Mouse (Mus musculus): ENCODE results near the gene Dab1. TPM values are rescaled to one million over a fixed set of nuclear protein-coding genes. Genes with fewer than 3 reads are reported as not detected.

Gene Dab1
- total RNA-seq, 2 experiments from 2014 or later = 132 to 158 TPM

GRCm38 (mm10) chr4:103802439-103802838 is 183.3 kb downstream of the Dab1 start:
- DNase-seq (ENCODE audit: extremely low spot score in 1 of 2, low spot score in 1 of 2) = no peak

DNA sequence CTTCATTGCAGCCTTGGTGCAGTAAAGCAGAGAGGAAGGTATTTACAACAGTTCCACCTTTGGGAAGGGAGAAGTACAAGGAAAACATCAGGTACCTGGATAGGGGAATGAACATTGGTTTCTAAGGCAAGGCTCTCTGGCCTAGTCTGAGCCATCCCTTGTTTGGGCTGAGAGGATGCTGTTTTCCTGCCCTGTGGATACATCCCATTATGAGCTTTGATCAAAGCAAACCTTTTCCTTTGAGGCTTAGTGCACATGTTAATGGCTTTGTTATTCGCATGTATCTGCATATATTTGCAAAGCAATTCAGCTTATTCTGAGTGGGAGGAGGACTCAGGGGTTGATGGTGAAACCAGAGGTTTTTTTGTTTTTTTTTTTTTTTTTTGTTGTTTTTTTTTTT is 185.3 kb downstream of the Dab1 start:
- DNase-seq (ENCODE audit: extremely low spot score in 1 of 2, low spot score in 1 of 2) = no peak

DNA sequence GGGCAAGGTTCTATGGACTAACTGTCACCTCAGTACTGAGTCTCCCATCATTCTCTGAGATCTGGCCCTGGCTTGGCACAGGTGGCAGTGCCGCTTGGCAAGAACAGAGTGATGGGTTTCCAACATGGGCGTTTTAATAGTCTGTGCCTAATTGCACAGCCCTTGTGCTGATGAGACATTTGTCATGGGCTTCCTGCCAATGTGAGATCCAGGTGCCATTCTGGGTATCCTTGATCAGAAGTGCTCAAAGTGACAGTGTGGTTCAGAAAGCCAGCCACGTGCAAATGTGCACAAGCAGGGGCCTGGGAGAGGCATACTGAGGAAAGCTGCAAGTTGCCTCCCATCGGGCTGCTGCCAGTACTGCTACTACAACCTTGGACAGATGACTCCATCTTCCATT is 203.5 kb downstream of the Dab1 start:
- DNase-seq (ENCODE audit: extremely low spot score in 1 of 2, low spot score in 1 of 2) = peak in 1 of 2 experiments; percentile 31

GRCm38 (mm10) chr4:103838377-103838776 is 219.2 kb downstream of the Dab1 start:
- no peak for DNase-seq (ENCODE audit: extremely low spot score in 1 of 2, low spot score in 1 of 2)

GRCm38 (mm10) chr4:103839541-103839940 is 220.4 kb downstream of the Dab1 start:
- no peak for DNase-seq (ENCODE audit: extremely low spot score in 1 of 2, low spot score in 1 of 2)

- DNase-seq (ENCODE audit: extremely low spot score in 1 of 2, low spot score in 1 of 2) = no peak
These were observed 222.0 kb downstream of the Dab1 start for GRCm38 (mm10) chr4:103841126-103841525.

DNA sequence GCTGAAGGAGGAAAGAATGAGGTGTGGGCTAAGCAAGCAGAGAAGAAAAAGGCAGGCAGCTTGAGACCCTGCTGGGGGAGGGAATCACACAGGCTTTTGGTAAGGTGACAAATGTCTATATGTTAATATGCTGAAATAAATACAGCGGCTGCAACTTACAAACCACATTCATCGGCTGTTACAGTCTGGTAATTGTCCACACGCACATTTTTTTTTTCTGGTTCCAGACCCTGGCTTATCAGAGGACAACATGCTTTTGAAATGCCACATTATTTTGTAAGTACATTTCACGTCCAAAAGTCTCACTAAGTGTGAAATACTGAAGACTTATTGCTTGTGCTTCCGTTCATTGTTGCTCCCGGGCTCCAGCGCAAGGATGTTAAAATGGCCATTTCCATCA is 225.5 kb downstream of the Dab1 start:
- DNase-seq (ENCODE audit: extremely low spot score in 1 of 2, low spot score in 1 of 2) = no peak

GRCm38 (mm10) chr4:103857173-103857572 is 238.0 kb downstream of the Dab1 start:
- DNase-seq (ENCODE audit: extremely low spot score in 1 of 2, low spot score in 1 of 2) = no peak

DNA sequence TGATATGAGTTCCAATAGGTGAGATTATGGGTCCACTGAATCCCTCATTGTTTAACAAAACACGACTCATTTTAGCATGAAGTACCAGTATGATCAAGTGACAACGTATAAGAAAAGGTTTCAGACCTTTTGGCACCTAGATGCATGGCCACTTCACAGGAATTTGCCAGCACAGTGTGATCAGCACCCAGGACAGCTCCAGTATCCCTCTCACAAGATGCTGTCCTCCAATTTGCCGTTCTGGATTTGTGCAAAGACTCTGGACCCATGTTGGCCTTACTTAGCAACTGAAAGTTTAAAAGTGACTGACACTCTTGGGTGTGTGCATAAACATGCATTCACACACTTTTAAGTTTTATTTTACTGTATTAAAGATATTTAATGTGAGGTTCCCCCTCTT is 256.4 kb downstream of the Dab1 start:
- no peak for DNase-seq (ENCODE audit: extremely low spot score in 1 of 2, low spot score in 1 of 2)

DNA sequence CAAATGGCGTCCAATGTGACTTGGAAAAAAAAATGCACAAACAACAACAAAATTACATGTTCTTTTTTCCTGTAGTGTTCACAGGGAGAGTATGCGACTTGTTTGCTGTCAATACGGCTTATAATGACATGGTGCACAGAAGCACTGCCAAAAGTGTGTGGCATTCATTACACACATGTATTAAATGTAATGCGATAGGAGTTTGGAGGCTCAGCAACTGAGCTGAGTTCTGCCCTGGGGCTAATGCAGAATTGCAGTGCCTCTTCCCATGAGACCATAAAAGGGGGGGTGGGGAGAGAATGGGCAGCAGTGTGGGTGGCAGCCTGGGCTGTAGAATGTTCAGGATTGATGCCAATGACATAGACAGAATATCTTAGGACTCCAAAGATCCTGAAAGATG is 259.7 kb downstream of the Dab1 start:
- DNase-seq (ENCODE audit: extremely low spot score in 1 of 2, low spot score in 1 of 2) = no peak

DNA sequence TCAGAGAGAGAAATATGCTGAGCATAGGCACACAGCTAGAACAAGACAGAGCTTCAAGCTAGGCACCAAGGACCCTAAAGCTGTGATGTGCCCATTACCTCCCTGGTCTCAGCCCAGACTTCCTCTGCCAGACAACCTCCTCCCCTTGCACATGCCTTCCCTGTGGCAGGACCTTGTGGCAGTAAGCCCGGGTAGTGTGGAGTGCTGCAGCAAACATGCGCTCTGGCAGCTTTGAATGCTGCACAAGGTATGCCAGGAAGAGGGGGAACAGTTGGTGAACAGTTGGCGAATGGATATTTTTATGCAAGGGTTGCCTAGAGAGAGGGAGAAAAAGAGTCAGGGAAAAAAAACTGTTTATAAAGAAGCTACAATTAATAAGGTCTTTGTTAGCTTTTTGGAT is 262.5 kb downstream of the Dab1 start:
- peak; percentile 45 to 49 for DNase-seq (ENCODE audit: extremely low spot score in 1 of 2, low spot score in 1 of 2)

DNA sequence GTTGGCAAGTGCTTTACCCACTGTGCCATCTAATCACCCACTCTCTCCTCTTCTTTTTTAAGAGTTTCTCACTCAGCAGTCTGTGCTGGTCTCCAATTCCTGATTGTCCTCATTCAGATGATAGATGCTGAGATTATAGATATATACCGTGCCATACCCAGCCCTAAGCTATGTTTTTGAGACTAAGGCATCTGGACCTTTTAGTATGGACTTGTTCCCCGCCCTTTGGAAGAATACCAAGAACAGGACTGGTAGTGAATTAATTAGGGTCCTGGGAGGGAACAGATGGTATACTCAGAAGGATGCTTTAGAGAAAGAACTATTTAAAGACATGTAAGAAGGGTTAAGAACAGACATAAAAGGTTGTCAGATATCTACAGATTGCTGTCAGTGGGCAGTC is 268.9 kb downstream of the Dab1 start:
- DNase-seq (ENCODE audit: extremely low spot score in 1 of 2, low spot score in 1 of 2) = no peak

DNA sequence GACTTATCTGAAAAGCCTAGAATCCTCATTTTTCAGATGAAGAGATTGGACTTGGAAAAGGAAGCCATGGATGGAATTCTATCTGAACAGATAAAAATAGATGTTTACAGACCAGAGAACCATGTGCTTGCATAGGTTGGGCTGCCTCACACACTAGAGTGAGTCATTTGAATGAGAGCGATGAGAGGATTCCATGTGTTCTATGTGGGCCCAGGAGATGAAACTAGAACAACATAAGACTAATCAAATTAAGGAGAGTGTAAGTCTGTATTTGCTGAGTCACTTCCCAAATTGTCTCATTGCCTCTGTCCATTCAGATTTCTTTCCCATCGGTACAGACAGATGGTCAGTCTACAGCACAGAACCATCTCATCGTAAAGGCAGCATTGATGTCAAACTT is 270.0 kb downstream of the Dab1 start:
- DNase-seq (ENCODE audit: extremely low spot score in 1 of 2, low spot score in 1 of 2) = no peak

GRCm38 (mm10) chr4:103896806-103897205 is 277.6 kb downstream of the Dab1 start:
- DNase-seq (ENCODE audit: extremely low spot score in 1 of 2, low spot score in 1 of 2) = no peak

GRCm38 (mm10) chr4:103897702-103898101 is 278.5 kb downstream of the Dab1 start:
- no peak for DNase-seq (ENCODE audit: extremely low spot score in 1 of 2, low spot score in 1 of 2)

GRCm38 (mm10) chr4:103911441-103911840 is 292.3 kb downstream of the Dab1 start:
- DNase-seq (ENCODE audit: extremely low spot score in 1 of 2, low spot score in 1 of 2) = no peak

- no peak for DNase-seq (ENCODE audit: extremely low spot score in 1 of 2, low spot score in 1 of 2)
These were observed 292.9 kb downstream of the Dab1 start for GRCm38 (mm10) chr4:103912071-103912470.

DNA sequence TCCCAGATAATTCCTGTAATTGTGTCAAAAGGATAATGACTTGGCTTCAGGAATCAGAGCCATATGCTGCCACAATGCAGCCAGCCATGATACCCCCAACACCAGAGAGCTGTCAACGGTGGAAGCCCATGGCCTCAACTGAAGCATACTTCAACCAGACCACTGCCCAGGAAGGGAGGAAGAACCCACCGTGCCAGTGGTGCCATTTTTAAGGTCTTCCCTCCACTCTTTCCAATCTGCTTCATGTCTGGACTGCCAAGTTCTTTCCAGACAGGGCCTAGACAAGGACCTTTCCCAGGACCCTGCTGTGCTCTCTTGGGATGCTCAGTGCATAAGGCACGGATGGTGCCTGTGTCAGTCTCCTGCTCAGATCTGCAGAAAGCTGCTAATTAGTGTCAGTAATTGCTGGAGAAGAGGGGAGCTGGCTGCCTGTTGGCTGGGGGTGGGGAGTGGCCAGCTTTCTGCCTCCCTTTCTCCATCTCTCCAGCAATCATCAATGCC is 303.3 kb downstream of the Dab1 start:
- no peak for DNase-seq (ENCODE audit: extremely low spot score in 1 of 2, low spot score in 1 of 2)

DNA sequence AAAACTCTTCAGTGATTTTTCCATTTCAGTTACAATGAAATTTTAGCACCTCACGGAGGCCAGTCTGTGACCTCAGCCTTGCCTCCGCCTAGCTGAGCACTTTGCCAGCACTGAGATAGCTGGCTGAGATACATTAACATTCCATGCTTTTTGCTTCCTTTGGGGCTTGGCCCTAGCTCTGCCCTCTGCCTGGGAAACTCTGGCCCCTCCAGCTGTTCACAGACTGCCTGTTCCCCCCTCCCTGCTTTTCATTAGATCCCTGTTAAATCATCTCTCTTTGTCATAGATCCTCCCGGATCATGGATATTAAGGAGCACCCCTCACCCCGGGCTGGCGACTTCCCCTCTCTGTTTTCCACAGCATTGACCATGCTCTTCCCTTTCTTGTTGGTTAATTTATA is 307.5 kb downstream of the Dab1 start:
- DNase-seq (ENCODE audit: extremely low spot score in 1 of 2, low spot score in 1 of 2) = no peak

GRCm38 (mm10) chr4:103929631-103930030 is 310.5 kb downstream of the Dab1 start:
- no peak for DNase-seq (ENCODE audit: extremely low spot score in 1 of 2, low spot score in 1 of 2)

DNA sequence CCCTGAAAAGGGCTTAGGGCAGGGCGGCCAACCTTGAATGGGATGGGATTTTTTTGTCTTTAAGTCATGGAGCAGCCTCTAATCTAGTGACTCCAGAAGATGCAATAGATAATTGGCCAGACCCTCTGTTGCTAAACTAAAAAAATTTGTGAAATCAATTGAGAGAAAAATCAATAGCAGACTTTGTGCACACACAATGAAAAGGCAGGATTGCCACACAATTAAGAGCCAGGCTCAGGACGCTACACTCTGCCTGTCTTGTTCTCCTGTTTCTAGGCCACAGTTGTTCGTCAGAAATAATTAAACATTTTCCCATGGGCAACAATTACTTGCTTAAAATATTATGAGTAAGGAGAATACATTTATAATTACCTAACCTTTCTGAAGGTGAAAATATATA is 315.2 kb downstream of the Dab1 start:
- DNase-seq (ENCODE audit: extremely low spot score in 1 of 2, low spot score in 1 of 2) = no peak

- DNase-seq (ENCODE audit: extremely low spot score in 1 of 2, low spot score in 1 of 2) = no peak
These were observed 329.1 kb downstream of the Dab1 start for GRCm38 (mm10) chr4:103948255-103948654.

GRCm38 (mm10) chr4:103953652-103954220 is 334.6 kb downstream of the Dab1 start:
- peak in 1 of 2 experiments; percentile 27 for DNase-seq (ENCODE audit: extremely low spot score in 1 of 2, low spot score in 1 of 2)
